ENCODE assay signal across 22 mouse cellular contexts in the genomic region with DNA sequence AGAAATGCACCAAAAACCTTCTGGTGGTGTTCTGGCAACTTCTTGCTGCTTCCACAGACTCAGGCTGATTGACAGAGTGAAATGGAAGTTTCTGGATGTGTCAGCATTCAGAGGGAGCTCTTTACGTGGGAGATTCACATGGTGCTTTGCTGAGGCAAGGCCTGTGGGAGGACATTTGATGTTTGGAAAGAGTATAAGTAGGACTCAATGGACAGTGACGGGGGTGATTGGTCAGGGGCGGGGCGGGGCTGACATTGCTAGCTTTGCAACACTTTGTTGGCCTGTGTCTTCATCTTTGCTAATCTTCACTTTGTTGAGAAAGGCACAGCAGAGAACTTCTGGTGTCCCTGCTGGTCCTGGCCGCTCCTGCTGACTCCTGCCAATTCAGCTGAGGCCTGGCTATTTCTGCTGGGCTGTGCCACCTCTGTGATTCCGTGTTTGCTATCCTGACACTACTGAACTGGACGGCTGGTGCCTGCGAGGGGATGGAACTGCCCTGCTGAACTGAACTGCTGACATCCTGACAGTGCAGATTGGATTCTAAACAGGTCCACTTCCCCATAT. TPM values are rescaled to one million over a fixed set of nuclear protein-coding genes. Genes with fewer than 3 reads are reported as not detected.
DNase-seq lines count a peak whose midpoint lies in the region; ATAC-seq and TF ChIP-seq lines count a peak whose summit lies in the region.
"Had no signal": no experiment of that assay in that cellular context is flagged by ENCODE, and none has a peak within 500 bp of the region (broad histone marks: within the 10 kb centered on the region; RNA-seq: fewer than 3 reads in every experiment).

No protein-coding gene starts in this region.

- DNase-seq in kidney, adult 8-10 months, result no peak
- DNase-seq in lung, postnatal 0 days (ENCODE audit: low spot score), result peak; percentile 34
- DNase-seq in lung, postnatal 25 days (ENCODE audit: low spot score), result no peak
- no peak for DNase-seq in gastrocnemius, postnatal 4 days (ENCODE audit: low spot score in 2 of 2)
- DNase-seq: adrenal gland, postnatal 10 days; cerebellum, adult 11 months; cerebellum, adult 8-10 months; cerebellum, postnatal 14 days; embryo, embryonic 11 days; gastrocnemius, postnatal 10 days; heart, postnatal 36 days had no signal

- ATAC-seq in kidney, embryonic 15.5 days (replicated peaks; ENCODE audit: low FRiP score), result no peak
- no peak for ATAC-seq in lung, postnatal 0 days
- ATAC-seq in megakaryocyte, adult 5-6 weeks (ENCODE audit: poor library complexity, severe bottlenecking), result peak; percentile 86
- ATAC-seq: activated CD4-positive, CD25-positive, alpha-beta regulatory T cell, adult 4 months; forebrain, embryonic 15.5 days; Patski had no signal

- no peak for TF ChIP-seq CTCF in lung, postnatal 0 days (IDR thresholded peaks at IDR 0.05)
- TF ChIP-seq CTCF in bone marrow, adult 2 months (IDR thresholded peaks at IDR 0.05; ENCODE audit: control insufficient read depth, insufficient read depth, low read length), result no peak

- TF ChIP-seq EP300 in lung, postnatal 0 days (IDR thresholded peaks at IDR 0.05), result no peak

- no peaks in the 10 kb centered on the region for H3K4me1 ChIP-seq in kidney, embryonic 15.5 days
- no peaks in the 10 kb centered on the region for H3K4me1 ChIP-seq in lung, postnatal 0 days (ENCODE audit: insufficient read depth, low read depth, low read length)
- H3K4me1 ChIP-seq in bone marrow, adult 2 months (ENCODE audit: control insufficient read depth, insufficient read depth, low read length), result peaks cover 2% of the 10 kb centered on the region
- H3K4me1 ChIP-seq: embryonic facial prominence, embryonic 15.5 days; forebrain, embryonic 15.5 days; hindbrain, embryonic 15.5 days had no signal

- H3K27ac ChIP-seq in kidney, embryonic 15.5 days, result 0 out of 2 replicates have a peak overlapping the region, but pooled peaks have one; percentile 22
- no peak overlapping the region for H3K27ac ChIP-seq in lung, postnatal 0 days (ENCODE audit: low read length)
- peak overlapping the region; percentile 53 for H3K27ac ChIP-seq in bone marrow, adult 2 months (ENCODE audit: control insufficient read depth, insufficient read depth, low read depth, low read length, poor library complexity)
- H3K27ac ChIP-seq: embryonic facial prominence, embryonic 15.5 days; forebrain, embryonic 15.5 days; heart, embryonic 13.5 days; hindbrain, embryonic 15.5 days had no signal

- H3K36me3 ChIP-seq in kidney, embryonic 15.5 days, result no peaks in the 10 kb centered on the region
- H3K36me3 ChIP-seq in lung, postnatal 0 days (ENCODE audit: insufficient read depth, low read length), result no peaks in the 10 kb centered on the region
- H3K36me3 ChIP-seq: embryonic facial prominence, embryonic 15.5 days; forebrain, embryonic 15.5 days; heart, embryonic 13.5 days; hindbrain, embryonic 15.5 days had no signal

- no peaks in the 10 kb centered on the region; the same call in 1 of the 2 replicates for H3K9me3 ChIP-seq in kidney, embryonic 15.5 days (replicated peaks)
- H3K9me3 ChIP-seq in lung, postnatal 0 days (ENCODE audit: low read length), result no peaks in the 10 kb centered on the region
- H3K9me3 ChIP-seq: embryonic facial prominence, embryonic 15.5 days; forebrain, embryonic 15.5 days; heart, embryonic 13.5 days; hindbrain, embryonic 15.5 days had no signal

- H3K4me2 ChIP-seq in kidney, embryonic 15.5 days, result no peak overlapping the region
- no peak overlapping the region for H3K4me2 ChIP-seq in lung, postnatal 0 days (replicated peaks; ENCODE audit: low read depth, low read length)
- H3K4me2 ChIP-seq: embryonic facial prominence, embryonic 15.5 days; forebrain, embryonic 15.5 days; heart, embryonic 13.5 days; hindbrain, embryonic 15.5 days had no signal

- no peak overlapping the region for H3K4me3 ChIP-seq in kidney, embryonic 15.5 days (replicated peaks)
- H3K4me3 ChIP-seq in lung, postnatal 0 days (ENCODE audit: low read depth, low read length), result no peak overlapping the region
- peak overlapping the region; percentile 55 for H3K4me3 ChIP-seq in bone marrow, adult 2 months (replicated peaks; ENCODE audit: control insufficient read depth, low read depth, low read length)
- H3K4me3 ChIP-seq: embryonic facial prominence, embryonic 15.5 days; erythroblast, embryonic 14.5 days; forebrain, embryonic 15.5 days; heart, embryonic 13.5 days; hindbrain, embryonic 15.5 days had no signal

- H3K27me3 ChIP-seq in kidney, embryonic 15.5 days, result no peaks in the 10 kb centered on the region
- H3K27me3 ChIP-seq in lung, postnatal 0 days (replicated peaks; ENCODE audit: insufficient read depth, low read length), result no peaks in the 10 kb centered on the region
- H3K27me3 ChIP-seq: CH12.LX; embryonic facial prominence, embryonic 15.5 days; forebrain, embryonic 15.5 days; heart, embryonic 13.5 days; hindbrain, embryonic 15.5 days; Patski had no signal

- no peak for TF ChIP-seq POLR2A in bone marrow, adult 2 months (IDR thresholded peaks at IDR 0.05; ENCODE audit: borderline replicate concordance, control insufficient read depth, low read depth, low read length)

- H3K9ac ChIP-seq in kidney, embryonic 15.5 days, result no peak overlapping the region
- H3K9ac ChIP-seq in lung, postnatal 0 days (replicated peaks; ENCODE audit: low read depth), result no peak overlapping the region
- H3K9ac ChIP-seq: embryonic facial prominence, embryonic 15.5 days; forebrain, embryonic 15.5 days; heart, embryonic 13.5 days; hindbrain, embryonic 15.5 days had no signal

- 71% methylated on average over 8 of the region's 8 CpGs for WGBS in kidney, embryonic 15.5 days
- 71% methylated on average over 8 of the region's 8 CpGs for WGBS in lung, postnatal 0 days
- 55% methylated on average over 8 of the region's 8 CpGs for WGBS in bone marrow, adult 2 months

RNA-seq across cellular contexts. Expression of gene Osbpl11, which starts 15.3 kb away (rescaled TPM):
- 17.2 and 18.9 TPM in 2 replicates for polyA plus RNA-seq in kidney, embryonic 15.5 days (2015; fragmentation: Nextera tagmentation; extraction: Ambion mirVana)
- 12.6 and 13.6 TPM in 2 replicates for polyA plus RNA-seq in lung, postnatal 0 days (2015; fragmentation: Nextera tagmentation; extraction: Ambion mirVana)
- polyA plus RNA-seq in bone marrow, adult 2 months (2011; ENCODE audit: insufficient read depth, insufficient read length, low replicate concordance, missing spikeins), result 3.7 and 5.6 TPM in 2 replicates
- total RNA-seq in megakaryocyte, adult 5-6 weeks (2015), result 17.2 and 18.4 TPM in 2 replicates
- 29.1 and 30.0 TPM in 2 replicates for total RNA-seq in megakaryocyte, adult 5-6 weeks (2017)
- 10 to 100 TPM; 17.8 to 20.2 TPM for total RNA-seq in gastrocnemius, postnatal 4 days (2021)
